Mouse (Mus musculus): Measurements from ENCODE around the gene Col8a1. TPM values are rescaled to one million over a fixed set of nuclear protein-coding genes. Genes with fewer than 3 reads are reported as not detected.

The Col8a1 gene
- total RNA-seq, 1 experiment from 2014 or later = not detected

- peak; percentile 25; a peak in 1 of 4 replicates for ATAC-seq (replicated peaks in 1 of 2; ENCODE audit: insufficient read depth in 1 of 2, low FRiP score in 2 of 2, low TSS enrichment in 1 of 2, low read depth in 1 of 2, poor library complexity in 2 of 2, severe bottlenecking in 2 of 2)
These were observed 169.3 kb downstream of the Col8a1 start for GRCm38 (mm10) chr16:57585201-57585600.

GRCm38 (mm10) chr16:57582008-57582407, 172.5 kb downstream of the Col8a1 start:
- ATAC-seq (replicated peaks in 1 of 2; ENCODE audit: insufficient read depth in 1 of 2, low FRiP score in 2 of 2, low TSS enrichment in 1 of 2, low read depth in 1 of 2, poor library complexity in 2 of 2, severe bottlenecking in 2 of 2) = peak; percentile 66 to 70

- ATAC-seq (replicated peaks in 1 of 2; ENCODE audit: insufficient read depth in 1 of 2, low FRiP score in 2 of 2, low TSS enrichment in 1 of 2, low read depth in 1 of 2, poor library complexity in 2 of 2, severe bottlenecking in 2 of 2) = peak; percentile 59 to 74
These were observed 174.5 kb downstream of the Col8a1 start for GRCm38 (mm10) chr16:57580041-57580440.

- ATAC-seq (replicated peaks in 1 of 2; ENCODE audit: insufficient read depth in 1 of 2, low FRiP score in 2 of 2, low TSS enrichment in 1 of 2, low read depth in 1 of 2, poor library complexity in 2 of 2, severe bottlenecking in 2 of 2) = no peak
These were observed 177.0 kb downstream of the Col8a1 start for GRCm38 (mm10) chr16:57577519-57577918.

GRCm38 (mm10) chr16:57575764-57576388, 178.7 kb downstream of the Col8a1 start:
- no peak for ATAC-seq (replicated peaks in 1 of 2; ENCODE audit: insufficient read depth in 1 of 2, low FRiP score in 2 of 2, low TSS enrichment in 1 of 2, low read depth in 1 of 2, poor library complexity in 2 of 2, severe bottlenecking in 2 of 2)

Other genes with a start within 250 kb of the Col8a1 start
- 83.8 and 89.4 TPM in 2 replicates for gene Cmss1, start 147.9 kb downstream of the Col8a1 start, total RNA-seq (2017)

All from hematopoietic stem cell, adult 5-6 weeks (primary cell).